Mouse (Mus musculus) gonadal fat pad, adult 2 months (tissue): ENCODE data around the gene Olfr1053. TPM values are rescaled to one million over a fixed set of nuclear protein-coding genes. Genes with fewer than 3 reads are reported as not detected.
"Not testable (repeated sequence)": the region's sequence is repeated elsewhere in the genome, so short reads cannot be mapped to it uniquely, and the experiment has no call there.

Experiments used
- DNase-seq: peaks from one replicate; pipeline ENCODE4 v3.0.0-alpha.2; 2012; ENCODE audit warnings: low read depth
- polyA plus RNA-seq: library from polyadenylated mRNA; depleted of rRNA; stranded (reverse); fragments of >200 nt; gene quantifications from 2 replicates; pipeline ENCODE4 v1.2.3, GENCODE M21; 2012; rRNA removed

Olfr1053 gene
- not detected in 2 replicates for polyA plus RNA-seq

DNA sequence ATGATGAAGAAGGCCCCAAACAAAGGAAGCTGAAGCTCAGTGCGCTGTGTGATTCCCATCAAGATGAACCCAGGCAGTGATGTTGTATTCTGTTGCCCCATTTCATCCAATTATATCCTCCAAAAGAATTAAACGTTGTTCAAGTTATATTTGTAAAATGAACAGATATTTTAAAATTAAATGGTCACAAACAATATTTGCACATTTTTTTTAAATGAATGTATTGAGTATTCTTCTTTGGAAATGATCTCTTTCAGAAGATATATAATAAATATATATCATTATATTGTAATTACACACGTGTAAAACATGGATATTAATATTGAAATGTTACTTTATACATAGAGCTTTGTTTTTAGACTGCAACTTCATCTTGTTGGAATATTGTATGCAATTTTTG is at the start of gene Olfr1053:
TSS of gene Olfr1053 (minus strand) at position 101 of the 400 bp plus-strand sequence.
- no peak for DNase-seq

DNA sequence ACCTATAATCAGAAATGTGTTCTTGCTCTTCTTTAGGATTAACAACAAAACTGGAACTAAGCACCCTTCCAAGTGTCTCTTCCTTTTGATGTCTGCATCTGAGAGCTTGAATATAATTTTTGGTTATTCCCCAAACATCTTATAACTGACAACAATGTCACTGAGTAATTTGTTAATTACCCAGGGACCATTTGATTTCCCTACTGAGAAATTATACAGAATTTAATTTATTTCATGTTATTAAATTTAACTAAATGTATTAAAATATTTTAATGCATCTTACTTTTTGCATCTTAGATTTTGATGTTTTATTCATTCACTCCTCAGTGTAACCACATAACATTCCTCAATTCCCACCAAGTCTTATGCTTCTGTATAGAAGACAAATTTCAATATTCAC is 47.3 kb upstream of the Olfr1053 start, which contains the start of gene Olfr1056:
TSS of gene Olfr1056 (minus strand) at position 101 of the 400 bp plus-strand sequence.
- DNase-seq, result no peak

GRCm38 (mm10) chr2:86351751-86352150 is 36.7 kb upstream of the Olfr1053 start:
- not testable (repeated sequence) for DNase-seq

- DNase-seq, result no peak
Observed at GRCm38 (mm10) chr2:86350184-86350583, 35.1 kb upstream of the Olfr1053 start, which contains the start of gene Olfr1055. Olfr1055 (minus strand) TSS chr2:86350284.

DNA sequence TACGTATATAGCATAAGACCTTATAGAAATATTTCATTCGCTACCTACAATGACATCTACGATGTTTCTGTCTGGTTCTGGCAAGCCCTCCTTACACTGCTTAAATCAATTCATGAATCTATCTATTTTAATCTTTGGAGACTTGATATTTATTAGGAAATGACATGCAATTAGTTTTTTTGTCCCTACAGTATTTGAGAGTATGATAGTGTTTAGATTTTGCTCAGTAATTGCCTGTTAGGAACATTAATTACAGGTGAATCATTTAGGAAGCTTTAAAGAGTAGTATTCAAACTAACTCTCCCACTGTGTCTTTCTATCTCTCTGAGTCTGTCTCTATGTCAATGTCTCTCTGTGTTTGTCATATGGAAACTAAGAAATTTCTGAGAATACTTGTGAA is 20.2 kb upstream of the Olfr1053 start, which contains the start of gene Olfr1054:
TSS of gene Olfr1054 (minus strand) at position 101 of the 400 bp plus-strand sequence.
- DNase-seq, result no peak

DNA sequence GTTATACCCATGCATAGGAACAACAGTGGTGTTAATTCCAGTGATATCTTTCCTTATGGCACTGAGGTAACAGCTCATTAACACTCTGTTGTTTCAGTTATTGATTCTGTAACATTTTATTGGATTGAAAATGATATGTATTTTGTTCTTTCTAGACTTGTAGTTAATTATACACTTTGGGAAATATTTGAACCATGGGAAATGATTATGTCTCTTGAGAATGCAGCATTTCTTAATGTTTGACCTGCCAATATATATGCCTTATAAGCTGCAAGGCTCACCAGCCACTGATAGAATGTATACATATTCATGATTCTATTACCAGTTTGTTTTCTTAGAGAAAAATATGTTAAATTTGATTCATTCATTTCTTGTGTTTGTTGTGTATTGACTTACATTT is 22.9 kb downstream of the Olfr1053 start, which contains the start of gene Olfr1052:
TSS of gene Olfr1052 (plus strand) at position 301 of the 400 bp plus-strand sequence.
- no peak for DNase-seq

GRCm38 (mm10) chr2:86278988-86279387 is 36.1 kb downstream of the Olfr1053 start, which contains the start of gene Olfr1051:
Olfr1051 (minus strand) TSS chr2:86279088.
- not testable (repeated sequence) for DNase-seq

Other genes starting within 250 kb of the Olfr1053 start
- gene Olfr1036, start 241.3 kb downstream of the Olfr1053 start, polyA plus RNA-seq, result not detected in 2 replicates
- not detected in 2 replicates for gene Olfr1037, start 227.9 kb downstream of the Olfr1053 start, polyA plus RNA-seq
- 0.03 TPM in 1 of 2 replicates, not detected in the other for gene Olfr1039, start 179.4 kb downstream of the Olfr1053 start, polyA plus RNA-seq
- not detected in 2 replicates for gene Olfr1040, start 168.6 kb downstream of the Olfr1053 start, polyA plus RNA-seq
- gene Olfr1042, start 153.4 kb downstream of the Olfr1053 start, polyA plus RNA-seq, result not detected in 2 replicates
- gene Olfr1043, start 147.8 kb downstream of the Olfr1053 start, polyA plus RNA-seq, result not detected in 2 replicates
- not detected in 2 replicates for gene Olfr1044, start 137.5 kb downstream of the Olfr1053 start, polyA plus RNA-seq
- not detected in 2 replicates for gene Olfr52, start 129.6 kb downstream of the Olfr1053 start, polyA plus RNA-seq
- not detected in 2 replicates for gene Olfr1045, start 112.3 kb downstream of the Olfr1053 start, polyA plus RNA-seq
- not detected in 2 replicates for gene Olfr1046, start 96.0 kb downstream of the Olfr1053 start, polyA plus RNA-seq
- not detected in 2 replicates for gene Olfr1047, start 83.9 kb downstream of the Olfr1053 start, polyA plus RNA-seq
- gene Olfr1048, start 75.0 kb downstream of the Olfr1053 start, polyA plus RNA-seq, result not detected in 2 replicates
- not detected in 2 replicates for gene Olfr1049, start 57.0 kb downstream of the Olfr1053 start, polyA plus RNA-seq
- not detected in 2 replicates for gene Olfr1051, start 36.2 kb downstream of the Olfr1053 start, polyA plus RNA-seq
- gene Olfr1052, start 22.8 kb downstream of the Olfr1053 start, polyA plus RNA-seq, result not detected in 2 replicates
- not detected in 2 replicates for gene Olfr1054, start 20.1 kb upstream of the Olfr1053 start, polyA plus RNA-seq
- gene Olfr1055, start 35.0 kb upstream of the Olfr1053 start, polyA plus RNA-seq, result not detected in 2 replicates
- gene Olfr1056, start 47.2 kb upstream of the Olfr1053 start, polyA plus RNA-seq, result not detected in 2 replicates
- gene Olfr1057, start 63.1 kb upstream of the Olfr1053 start, polyA plus RNA-seq, result not detected in 2 replicates
- not detected in 2 replicates for gene Olfr1058, start 73.3 kb upstream of the Olfr1053 start, polyA plus RNA-seq
- not detected in 2 replicates for gene Olfr1061, start 98.8 kb upstream of the Olfr1053 start, polyA plus RNA-seq
- not detected in 2 replicates for gene Olfr1062, start 111.5 kb upstream of the Olfr1053 start, polyA plus RNA-seq
- gene Olfr1065, start 135.3 kb upstream of the Olfr1053 start, polyA plus RNA-seq, result not detected in 2 replicates
- gene Olfr1066, start 141.0 kb upstream of the Olfr1053 start, polyA plus RNA-seq, result not detected in 2 replicates
- not detected in 2 replicates for gene Olfr228, start 172.1 kb upstream of the Olfr1053 start, polyA plus RNA-seq
- not detected in 2 replicates for gene Olfr1076, start 193.2 kb upstream of the Olfr1053 start, polyA plus RNA-seq
- not detected in 2 replicates for gene Olfr1079, start 227.2 kb upstream of the Olfr1053 start, polyA plus RNA-seq
- gene Olfr1080, start 243.0 kb upstream of the Olfr1053 start, polyA plus RNA-seq, result not detected in 2 replicates